Mouse (Mus musculus) spleen, postnatal 10 days (tissue): ENCODE data around the gene Dcaf12.
A peak's percentile ranks its signal among the peaks of the same experiment; 100 is the strongest.

Experiments used
- DNase-seq, 2 experiments: peaks; one replicate each; pipeline ENCODE4 v3.0.0; 2021 to 2022; ENCODE audit warnings: low spot score in 2 of 2

The Dcaf12 gene

DNA sequence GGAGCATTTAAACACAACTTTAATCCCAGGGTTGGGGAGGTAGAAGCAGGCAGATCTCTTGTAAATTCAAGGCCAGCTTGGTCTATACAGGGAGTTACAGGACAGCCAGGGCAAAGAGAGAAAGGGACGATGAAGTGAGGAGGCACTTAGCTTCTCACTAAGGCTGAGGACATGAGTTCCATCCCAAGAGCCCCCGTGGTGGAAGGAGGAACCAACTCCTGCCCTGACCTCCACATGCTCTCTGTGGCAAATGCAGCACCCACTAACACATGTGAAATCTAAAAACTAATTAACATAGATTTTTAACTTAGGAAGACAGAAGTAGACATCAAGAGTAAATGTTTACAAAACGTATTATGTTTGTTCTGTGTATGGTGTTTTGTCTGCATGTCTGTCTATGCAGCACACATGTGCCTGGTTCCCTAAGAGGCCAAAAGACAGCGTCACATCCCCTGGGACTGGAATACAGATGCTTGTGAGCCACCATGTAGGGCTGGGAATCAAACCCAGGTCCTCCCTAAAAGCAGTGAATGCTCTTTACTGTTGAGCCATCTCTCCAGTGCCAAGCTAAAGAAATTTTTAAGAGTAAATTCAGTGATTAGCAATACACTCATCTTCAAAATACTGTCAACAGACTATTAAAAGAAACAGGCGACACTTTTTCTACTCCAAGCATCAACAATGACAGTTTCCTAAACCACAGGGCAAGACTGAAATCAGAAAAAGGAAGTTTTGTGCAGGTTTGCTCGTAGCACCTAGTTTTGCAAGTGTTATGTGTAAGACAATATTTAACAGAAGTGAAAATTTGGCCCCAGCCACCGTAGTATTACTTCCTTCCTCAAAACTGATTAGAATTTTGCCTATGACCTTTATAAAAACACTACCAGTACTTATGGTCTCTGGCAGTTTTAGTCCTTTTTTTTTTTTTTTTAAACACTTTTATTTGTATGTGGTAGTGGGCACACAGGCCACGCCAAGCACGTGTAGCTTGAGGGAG, 3.8 kb downstream of the Dcaf12 start:
- DNase-seq = peak in 1 of 2 experiments; percentile 35

DNA sequence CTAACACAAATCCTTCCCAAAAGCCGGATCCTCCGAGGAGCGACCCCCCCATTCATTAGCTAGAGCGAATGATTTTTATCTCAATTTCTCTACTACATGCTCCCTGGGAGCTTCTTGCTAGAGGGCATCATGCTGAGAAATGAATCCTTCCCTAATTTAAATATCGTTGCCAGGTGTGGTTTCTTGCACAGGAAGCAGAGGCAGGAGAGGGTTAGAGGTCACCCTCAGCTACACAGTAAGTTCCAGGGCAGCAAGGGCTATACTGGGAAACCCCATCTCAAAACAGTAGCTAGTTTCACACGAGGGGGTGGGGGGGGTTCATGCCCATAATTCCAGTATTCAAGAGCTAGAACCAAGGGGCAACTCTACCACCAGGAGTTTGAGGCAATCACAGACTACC, 7.3 kb downstream of the Dcaf12 start:
- no peak for DNase-seq

DNA sequence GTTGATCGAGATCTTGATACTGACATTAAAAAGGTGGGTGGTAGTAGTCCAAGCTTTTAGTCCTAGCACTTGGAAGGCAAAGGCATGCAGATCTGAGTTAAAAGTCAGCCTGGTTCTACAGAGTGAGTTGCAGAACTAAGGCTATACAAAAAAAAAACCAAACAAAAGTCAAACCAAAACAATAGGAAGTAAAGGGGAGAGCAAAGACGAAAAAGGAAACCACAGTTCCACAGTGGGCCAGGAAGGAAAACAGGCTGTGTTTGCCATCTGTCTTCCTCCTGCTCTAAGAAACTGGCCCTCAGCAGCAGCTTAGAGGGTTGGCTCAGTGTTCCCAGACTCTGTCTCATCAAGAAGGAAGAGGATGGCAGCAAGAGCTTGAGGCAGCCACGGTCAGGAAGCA, 10.4 kb downstream of the Dcaf12 start:
- DNase-seq = no peak

DNA sequence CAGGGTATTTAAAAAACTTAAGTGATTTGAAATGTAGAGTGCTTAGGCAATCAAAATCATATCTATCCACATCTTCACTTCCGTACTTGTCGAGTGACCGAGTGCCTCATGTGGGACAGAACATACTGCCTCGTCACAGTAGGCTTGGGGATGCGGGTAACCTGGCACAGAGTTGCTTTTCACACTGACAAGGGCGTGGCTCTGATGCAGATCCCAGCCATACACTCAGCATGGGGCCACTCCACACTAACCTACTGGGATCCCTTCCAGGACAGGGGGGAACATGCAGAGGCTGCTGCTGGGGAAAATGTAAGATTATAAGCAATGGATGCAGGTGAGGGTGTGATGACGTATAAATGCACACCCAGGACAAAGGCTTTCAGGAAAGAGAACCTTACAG, 11.0 kb downstream of the Dcaf12 start:
- no peak for DNase-seq

DNA sequence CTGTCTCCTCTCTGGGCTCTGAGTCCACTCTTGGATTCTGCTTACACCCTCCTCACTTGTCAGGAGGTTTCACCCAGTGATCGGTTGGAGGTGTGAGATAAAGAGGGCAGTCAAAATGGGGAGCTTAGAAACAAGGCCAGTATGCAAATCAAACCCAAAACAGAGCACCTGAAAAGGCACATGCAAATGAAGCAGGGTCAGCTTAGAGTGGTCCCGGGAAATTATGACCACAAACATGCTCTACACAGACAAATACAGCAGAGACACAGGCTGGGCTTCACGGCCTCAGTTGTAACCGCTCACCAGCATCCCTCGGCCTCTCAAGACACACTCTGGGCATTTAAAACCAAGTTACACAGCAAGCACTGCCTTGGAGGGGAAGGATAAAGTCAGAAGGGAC, 15.7 kb downstream of the Dcaf12 start:
- no peak for DNase-seq

DNA sequence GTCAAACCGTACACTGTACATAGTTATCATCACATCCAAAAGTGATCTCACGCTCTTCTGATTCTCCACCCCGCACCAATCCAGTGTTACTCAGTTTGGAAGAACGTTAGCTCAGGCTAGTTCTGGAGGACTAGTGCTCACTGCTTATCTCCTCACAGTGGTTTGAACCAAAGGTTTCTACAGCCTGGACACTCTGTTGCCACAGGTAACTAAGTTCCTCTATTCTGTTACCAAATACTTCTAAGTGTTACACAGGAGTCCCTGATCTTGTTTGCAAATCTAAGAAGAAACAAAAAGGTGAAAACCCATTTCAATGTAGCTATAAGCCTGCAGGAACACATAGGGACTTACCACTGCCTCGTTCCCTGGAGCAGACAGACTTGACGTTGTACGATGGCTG, 18.7 kb downstream of the Dcaf12 start:
- DNase-seq = no peak

DNA sequence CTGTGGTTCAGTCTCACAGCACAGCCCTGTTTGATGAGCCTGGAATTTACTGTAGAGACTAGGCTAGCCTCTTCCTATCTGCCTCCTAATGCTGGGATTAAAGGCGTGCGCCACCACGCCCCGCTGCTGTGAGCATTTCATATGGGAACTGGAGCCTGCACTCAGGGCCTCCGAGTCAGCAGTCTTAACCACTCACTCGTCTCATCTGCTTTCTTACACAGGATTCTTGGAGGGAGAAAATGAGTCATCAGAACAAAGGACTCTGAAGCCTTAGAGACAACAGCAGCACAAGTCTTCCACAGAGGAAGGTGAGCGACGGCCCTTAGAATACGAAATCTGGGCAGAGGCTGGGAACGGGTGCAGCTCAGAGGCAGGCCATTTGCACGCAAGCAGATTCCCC, 19.2 kb downstream of the Dcaf12 start:
- no peak for DNase-seq

DNA sequence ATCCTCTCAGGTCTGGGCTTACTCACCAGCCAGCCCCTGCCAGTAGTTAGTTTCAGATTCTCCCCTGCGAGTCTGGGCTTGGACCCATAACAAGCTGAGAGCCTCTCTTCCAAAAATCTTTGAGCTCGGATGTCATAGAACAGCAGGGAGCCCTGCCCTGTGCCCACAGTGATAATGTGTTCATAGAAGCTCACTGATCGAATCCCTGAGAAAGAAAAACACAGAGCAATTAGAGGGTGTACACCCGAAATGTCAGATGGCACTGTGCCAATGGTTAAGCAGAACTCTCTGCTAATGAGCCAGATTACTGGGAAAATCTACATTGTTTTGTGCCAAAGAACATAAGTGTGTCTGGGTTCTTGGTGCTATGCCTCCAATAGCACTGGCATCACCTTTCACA, 20.8 kb downstream of the Dcaf12 start:
- DNase-seq = no peak

DNA sequence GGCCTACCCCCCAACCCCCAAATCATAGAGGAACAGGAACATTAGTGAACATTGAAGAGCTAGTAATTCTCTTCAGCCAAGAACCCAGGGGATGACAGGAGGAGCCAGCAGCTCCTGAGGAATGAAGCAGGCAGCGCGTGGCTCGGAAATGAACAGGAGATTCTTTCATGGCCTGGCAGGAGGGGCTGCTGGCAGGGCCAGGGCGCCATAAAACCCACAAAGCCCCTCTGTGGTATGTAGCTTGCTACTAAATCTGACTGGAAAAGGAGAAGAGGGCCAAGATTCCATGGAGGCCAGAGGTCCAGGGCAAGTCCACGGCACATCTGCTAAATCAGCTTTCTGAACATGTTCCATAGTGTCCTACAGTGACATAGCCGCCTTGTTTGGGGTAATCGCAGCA, 24.9 kb downstream of the Dcaf12 start:
- DNase-seq = no peak

DNA sequence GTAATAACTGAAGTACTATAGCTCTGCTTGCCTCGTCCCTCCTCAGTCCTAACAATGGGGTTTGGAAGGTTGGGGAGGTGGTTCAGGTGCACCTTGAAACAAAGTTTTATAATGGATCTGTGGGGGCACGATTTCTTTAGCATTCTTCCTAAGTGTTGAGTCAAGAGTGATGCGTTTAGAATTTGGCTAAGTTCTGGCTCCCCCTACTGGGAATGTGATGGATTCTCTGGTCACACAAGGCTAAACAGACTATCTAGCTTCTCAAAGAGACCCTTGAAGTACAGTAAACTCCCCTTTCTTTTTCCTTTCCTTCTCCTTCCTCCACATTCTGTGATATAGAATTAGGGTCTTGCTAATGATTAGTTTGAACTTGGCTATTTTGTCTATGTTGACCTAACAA, 28.3 kb downstream of the Dcaf12 start:
- DNase-seq = peak in 1 of 2 experiments; percentile 29

DNA sequence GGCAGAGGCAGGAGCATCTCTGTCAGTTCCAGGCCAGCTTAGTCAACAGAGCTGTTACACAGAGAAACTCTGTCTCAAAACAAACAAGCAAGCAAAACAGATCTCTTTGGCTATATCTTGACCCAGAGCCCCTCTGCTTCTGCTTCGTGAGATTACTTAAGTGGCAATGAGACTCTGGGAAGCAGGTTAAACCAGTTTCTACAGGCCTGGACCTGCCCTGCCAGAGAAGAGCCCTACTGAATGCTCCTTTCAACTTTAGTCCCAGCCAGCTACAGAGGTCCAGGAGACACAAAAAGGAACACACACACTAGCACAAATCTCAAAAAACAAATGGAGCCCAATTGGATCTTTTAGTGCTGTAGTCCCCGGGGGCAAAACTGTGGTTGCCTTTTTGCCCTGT, 30.6 kb downstream of the Dcaf12 start:
- DNase-seq = no peak

DNA sequence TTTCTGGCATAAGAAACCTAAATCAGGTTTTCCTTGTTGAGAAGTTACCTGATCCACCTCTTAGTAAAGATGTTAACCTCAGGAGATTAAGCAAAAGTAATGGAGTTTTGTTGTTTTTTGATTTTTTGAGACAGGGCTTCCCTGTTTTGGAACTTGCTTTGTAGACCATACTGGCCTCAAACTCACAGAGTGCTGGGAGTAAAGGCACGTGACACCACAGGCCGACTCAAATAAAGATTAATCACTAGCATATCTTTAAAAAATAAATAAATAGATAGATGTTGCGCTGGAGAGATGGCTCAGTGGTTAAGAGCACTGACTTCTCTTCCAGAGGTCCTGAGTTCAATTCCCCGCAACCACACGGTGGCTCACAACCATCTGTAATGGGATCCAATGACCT, 38.8 kb downstream of the Dcaf12 start:
- no peak for DNase-seq

DNA sequence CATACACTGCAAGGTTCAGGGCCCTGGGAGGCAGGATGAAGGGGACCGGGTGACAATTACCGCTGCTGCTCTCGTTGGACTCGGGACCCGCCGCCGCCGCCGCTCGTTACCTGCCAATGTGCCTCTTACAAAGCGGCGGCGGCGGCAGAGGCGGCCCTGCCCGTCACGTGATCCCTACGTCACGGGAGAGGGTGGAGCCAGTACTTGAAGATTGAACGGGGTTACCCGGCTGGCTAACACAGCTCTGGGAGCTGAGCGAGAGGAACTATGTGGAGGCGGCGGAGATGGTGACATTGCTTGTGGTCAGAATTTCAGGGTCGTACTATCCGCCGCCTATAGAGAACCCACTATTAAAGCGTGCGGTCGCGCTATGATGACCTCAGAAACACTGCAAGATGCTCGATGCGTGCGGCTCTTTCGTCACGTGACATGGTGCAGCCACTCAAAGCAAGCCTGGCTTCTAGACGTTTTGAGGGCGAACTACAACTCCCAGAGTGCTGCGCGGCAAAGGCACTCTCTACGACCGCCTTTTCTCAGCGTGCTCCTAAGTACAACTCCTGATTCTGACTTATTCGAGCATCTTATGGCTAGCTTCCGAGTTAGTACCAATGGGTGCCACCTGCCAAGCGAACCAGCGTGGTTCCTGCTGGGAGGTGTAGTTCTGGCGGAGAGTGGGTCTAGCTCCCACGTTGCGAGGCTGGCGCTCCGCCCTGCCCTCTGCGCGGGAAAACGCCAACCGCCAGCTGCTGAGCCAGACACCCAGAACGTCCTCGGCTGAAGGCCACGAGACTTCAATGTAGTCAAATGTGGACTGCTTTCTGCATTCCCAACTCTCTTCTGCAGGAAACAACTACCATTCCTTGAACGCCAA, 39.5 kb downstream of the Dcaf12 start, which contains the start of gene Ubap2:
Ubap2 (minus strand) TSS at position 165 of the 871 bp plus-strand sequence.
- peak; percentile 99 for DNase-seq

DNA sequence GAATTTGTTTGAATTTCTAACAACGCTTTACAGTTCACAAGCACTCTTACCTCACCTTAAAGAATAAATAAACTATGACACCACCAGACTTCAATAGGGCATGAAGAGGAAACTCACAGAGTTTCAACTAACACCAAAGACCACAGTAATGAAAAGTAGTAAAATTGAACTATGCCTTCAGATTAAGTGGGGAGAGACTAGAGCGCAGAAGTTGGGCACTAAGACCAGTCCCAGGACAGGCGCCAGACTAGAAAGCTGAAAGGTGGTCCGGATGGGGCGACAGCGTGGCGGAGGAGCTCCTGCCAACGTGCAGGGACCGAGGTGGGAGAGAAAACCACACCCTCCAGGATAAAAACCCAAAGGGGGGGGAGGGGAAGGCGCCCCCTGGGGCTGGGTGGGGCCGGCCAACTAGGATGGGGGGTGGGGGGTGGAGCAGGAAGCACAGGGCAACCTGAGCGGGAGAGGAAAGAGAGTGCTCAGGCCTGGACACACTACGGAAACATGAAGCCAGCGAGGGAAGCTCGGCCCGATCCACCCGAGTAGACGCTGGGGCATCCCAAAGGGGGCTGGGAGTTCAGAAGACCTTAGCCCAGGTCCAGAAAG, 40.2 kb downstream of the Dcaf12 start:
- peak in 1 of 2 experiments; percentile 50 for DNase-seq

DNA sequence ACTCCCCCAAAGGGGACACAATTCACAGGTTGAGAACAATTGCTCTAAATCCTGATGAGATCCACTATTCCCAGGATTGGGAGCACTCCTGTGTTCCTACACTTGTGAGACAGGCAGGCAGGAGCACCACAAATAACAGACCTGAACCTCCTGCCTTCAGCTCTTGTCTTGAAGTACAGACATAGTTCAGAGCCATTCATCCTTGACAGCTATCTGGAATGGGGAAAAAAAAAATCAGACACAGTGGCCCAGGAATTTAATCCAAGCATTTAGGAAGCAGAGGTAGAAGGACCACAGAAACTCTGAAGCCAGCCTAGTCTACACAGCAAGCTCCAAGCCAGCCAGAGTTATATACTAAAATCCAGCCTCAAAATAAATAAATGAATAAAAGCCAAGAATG, 46.6 kb downstream of the Dcaf12 start:
- no peak for DNase-seq

DNA sequence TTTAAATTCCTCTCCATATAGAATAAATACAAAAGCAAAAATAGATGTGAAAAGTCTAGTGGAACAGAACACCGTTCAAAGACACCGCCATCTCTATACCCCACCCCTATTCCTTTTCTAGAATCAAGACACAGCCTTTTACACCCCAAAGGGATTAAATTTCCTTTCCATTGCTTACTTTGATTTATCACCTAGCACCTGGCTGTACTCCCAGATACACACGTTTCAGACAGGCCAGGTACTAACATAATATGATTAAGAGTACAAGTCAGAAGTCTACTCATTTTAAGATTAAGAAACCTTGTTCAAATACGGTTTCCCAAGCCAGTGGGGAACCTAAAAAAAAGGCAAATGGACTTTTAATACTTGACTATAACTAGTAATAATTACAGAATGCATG, 48.3 kb downstream of the Dcaf12 start:
- DNase-seq = no peak

DNA sequence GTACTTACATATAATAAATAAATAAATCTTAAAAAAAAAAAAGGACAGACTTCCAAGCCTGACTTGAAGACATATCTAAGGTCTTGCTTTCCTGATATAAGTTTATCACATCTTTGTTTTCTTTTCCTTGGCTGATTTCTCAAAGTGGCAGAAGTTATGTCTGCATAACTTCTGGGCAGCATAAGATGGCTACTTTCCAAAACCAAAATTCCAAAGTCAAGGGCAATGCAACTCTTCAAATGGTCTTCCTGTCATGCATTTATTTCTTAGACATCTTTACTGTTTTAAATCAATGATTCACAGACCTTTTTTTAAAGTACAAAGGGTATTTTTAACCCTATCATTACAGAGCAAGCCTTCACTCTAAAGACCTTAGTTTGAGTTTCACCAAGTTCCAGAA, 54.0 kb downstream of the Dcaf12 start:
- no peak for DNase-seq

DNA sequence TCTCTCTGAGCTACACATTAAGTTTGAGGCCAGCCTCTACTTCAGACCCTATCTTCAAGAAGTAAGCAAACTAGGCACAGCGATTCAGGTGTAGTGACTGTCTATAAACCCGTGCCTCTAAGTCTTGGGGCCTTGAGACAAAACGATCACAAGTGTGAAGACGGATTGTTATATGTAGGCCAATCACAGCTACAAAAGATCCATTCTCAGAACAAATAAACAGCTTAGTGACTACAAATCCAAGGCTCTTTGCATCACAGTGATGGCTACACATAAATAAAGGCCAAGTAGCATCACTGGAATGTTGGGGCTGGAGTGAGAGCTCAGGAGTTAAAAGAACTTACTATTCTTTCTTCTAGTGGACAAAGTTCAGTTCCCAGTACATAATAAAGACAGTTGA, 55.7 kb downstream of the Dcaf12 start:
- DNase-seq = no peak

DNA sequence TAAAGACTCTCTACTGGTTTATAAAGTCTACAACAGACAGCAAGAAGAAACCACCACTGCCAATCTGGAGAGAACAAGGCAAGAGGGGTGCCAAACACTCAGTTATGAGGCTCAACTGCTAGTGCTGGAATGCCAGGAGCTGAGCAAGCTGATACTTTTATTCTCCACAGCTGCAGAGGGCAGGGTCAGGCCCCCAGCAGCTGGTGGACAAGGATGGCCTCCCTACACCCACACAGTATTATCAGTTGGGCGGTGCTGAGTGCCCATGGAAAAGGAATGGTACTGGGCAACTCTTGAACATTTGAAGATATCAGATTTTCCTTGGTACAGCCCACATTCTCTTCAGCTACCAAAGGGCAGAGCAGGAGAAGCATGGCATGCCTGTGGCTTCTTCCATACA, 56.9 kb downstream of the Dcaf12 start:
- DNase-seq = no peak

DNA sequence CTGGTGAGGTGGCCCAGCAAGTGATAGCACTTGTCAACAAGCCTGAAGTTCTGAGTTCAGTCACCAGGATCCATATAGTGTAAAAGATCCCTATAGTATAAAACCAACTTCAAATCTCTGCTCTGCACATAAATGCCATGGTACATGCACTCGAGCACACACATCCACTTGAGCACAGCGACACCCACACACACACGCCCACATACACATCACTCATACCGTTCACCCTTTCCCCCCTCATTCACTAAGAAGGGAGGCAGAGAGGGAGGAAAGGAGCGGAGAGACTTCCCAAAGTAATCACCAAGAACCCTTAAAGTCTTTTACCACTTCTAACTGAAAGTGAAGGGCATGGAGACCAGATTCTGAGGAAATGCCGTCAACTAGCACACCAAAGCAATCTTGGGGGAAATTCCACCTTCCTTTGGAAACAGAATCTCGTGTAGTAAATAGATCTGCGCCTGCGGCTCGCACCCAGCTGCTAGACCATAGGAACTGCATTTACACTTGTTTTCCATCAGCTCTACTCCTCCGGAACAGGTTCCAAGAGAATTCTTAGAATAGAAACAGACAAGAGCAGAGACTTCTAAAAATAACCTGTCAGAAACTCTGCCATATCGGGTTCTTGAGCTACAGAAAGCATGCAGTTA, 59.0 kb downstream of the Dcaf12 start:
- DNase-seq = no peak

DNA sequence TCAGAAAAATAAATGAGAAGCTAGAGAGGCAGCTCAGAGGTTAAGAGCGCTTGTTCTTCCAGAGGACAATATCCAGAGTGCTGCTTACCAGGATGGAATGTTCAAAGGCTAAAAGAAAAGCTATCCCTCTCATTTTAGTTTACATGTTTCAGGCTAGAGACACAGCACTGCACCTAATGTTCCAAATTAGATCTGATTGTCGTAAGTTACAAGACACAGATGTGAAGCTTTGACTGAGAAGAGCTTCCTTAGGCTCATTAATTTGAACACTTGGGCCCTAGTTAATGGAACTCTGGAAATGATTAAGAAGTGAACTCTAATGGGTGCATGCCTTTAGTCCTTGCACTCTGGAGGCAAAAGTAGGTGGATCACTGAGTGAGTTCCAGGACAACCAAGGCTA, 60.9 kb downstream of the Dcaf12 start:
- DNase-seq = no peak

DNA sequence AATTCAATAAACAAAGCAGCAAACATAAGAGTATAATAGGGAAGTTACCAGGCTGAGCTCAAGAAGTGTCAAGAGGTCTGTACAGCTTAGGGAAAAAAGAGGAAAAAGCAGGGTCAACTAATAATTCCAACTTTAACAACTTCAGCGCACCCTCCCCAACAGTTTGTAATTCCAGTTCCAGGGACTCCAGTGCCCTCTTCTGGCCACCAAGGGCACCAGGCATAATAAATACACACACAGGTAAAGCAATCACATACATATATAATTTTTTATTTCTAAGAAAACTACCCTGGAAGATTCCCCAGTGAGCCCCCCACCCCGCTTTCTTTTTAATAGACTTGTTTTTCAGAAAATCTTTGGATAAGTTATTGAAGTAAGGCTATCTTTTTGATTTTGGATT, 69.3 kb downstream of the Dcaf12 start:
- no peak for DNase-seq
